Mouse (Mus musculus) heart, postnatal 0 days (tissue): Measurements from ENCODE around the gene Lman1l. TPM values are rescaled to one million over a fixed set of nuclear protein-coding genes. Genes with fewer than 3 reads are reported as not detected.

Experiments
- ATAC-seq: fragments of 200-750 bp; cut with Nextera tagmentation; 2 replicates; pipeline ENCODE4 v1.8.0; 2017; ENCODE audit warnings: low read depth, moderate number of reproducible peaks, moderate library complexity; ENCODE audit not compliant: insufficient read depth
- DNase-seq: peaks from one replicate; pipeline ENCODE4 v3.0.0-alpha.2; 2016; ENCODE audit warnings: low spot score
- H3K27ac ChIP-seq: fragments of 300-500 bp; sonication (generic); 2 replicates; pipeline ENCODE4 v1.5.1; 2014; ENCODE audit warnings: low read depth, mild to moderate bottlenecking
- H3K27me3 ChIP-seq: fragments of 300-500 bp; sonication (generic); 2 replicates; pipeline ENCODE4 v1.6.1; 2014; ENCODE audit warnings: low read length, mixed read lengths; ENCODE audit not compliant: control insufficient read depth, insufficient read depth
- H3K36me3 ChIP-seq: fragments of 300-500 bp; sonication (generic); replicated peaks from 2 replicates; pipeline ENCODE4 v1.6.1; 2014; ENCODE audit warnings: low read length, mixed read lengths; ENCODE audit not compliant: control insufficient read depth, insufficient read depth
- H3K4me1 ChIP-seq: fragments of 300-500 bp; sonication (generic); 2 replicates; pipeline ENCODE4 v1.6.1; 2014; ENCODE audit warnings: antibody characterized with exemption; ENCODE audit not compliant: control insufficient read depth, insufficient read depth
- H3K4me2 ChIP-seq: fragments of 300-500 bp; sonication (generic); 2 replicates; pipeline ENCODE4 v1.6.1; 2014; ENCODE audit warnings: low read depth, mild to moderate bottlenecking, low read length, moderate library complexity
- H3K4me3 ChIP-seq: fragments of 300-500 bp; sonication (generic); 2 replicates; pipeline ENCODE4 v1.5.1; 2014; ENCODE audit warnings: low read depth, low read length
- H3K9ac ChIP-seq: fragments of 300-500 bp; sonication (generic); replicated peaks from 2 replicates; pipeline ENCODE4 v1.6.1; 2014; ENCODE audit warnings: low read depth, low read length, mixed read lengths
- H3K9me3 ChIP-seq: fragments of 300-500 bp; sonication (generic); replicated peaks from 2 replicates; pipeline ENCODE4 v1.6.1; 2016; ENCODE audit warnings: low read length; ENCODE audit not compliant: control insufficient read depth
- CTCF ChIP-seq: IDR thresholded peaks from 2 replicates; pipeline ENCODE4 v1.5.1; 2016; ENCODE audit warnings: antibody characterized with exemption, control low read depth, low read depth
- EP300 ChIP-seq: IDR thresholded peaks from 2 replicates; pipeline ENCODE4 v1.6.1; 2016; ENCODE audit warnings: antibody characterized with exemption, low read depth
- WGBS: fragments of 180-500 bp; shearing (Covaris S2); extraction: QIAGEN DNeasy Blood & Tissue Kit; methylation state at CpG from one replicate; pipeline ENCODE4 v1.1.7; 2014; 5-methylcytosine and 5-hydroxymethylcytosine counted together
- polyA plus RNA-seq: library from polyadenylated mRNA; unstranded; fragments of >200 nt; fragmentation: Nextera tagmentation; extraction: Ambion mirVana; gene quantifications from 2 replicates; pipeline ENCODE4 v1.2.1, GENCODE M21; 2015
- total RNA-seq: library from RNA; depleted of rRNA; stranded (reverse); fragments of >200 nt; gene quantifications from 2 replicates; pipeline ENCODE4 v1.2.3, GENCODE M21; 2014; ENCODE audit warnings: low replicate concordance

Lman1l gene
- total and polyA plus RNA-seq, 2 experiments from 2014 or later, result 0.15 TPM; not detected in 1

DNA sequence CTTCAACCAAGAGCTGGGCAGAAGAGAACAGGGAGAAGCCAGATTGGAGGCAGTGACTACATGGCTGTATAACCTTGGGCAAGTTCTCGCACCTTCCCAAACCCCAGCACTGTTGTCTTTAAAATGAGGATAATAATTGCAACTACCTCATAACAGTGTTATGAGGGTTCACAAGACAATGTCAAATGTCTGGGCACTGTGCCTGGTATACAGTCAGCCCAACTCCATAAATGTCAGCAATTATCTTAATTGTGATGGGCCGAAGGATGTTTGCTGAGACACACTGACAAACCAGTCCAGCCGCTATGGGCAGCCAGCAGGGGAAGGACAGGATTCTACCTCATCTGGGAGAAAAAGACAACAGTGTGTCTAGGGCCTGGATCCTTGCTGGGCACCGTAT is 5.8 kb downstream of the Lman1l start:
- Histone ChIP-seq H3K4me2 (no peak overlapping the region), H3K27ac (0 out of 2 replicates have a peak overlapping the region, but pooled peaks have one; percentile 41), H3K9ac (no peak overlapping the region), H3K27me3 (no peaks in the 10 kb centered on the region), H3K36me3 (no peaks in the 10 kb centered on the region), H3K4me1 (0 out of 2 replicates have a peak, but pooled peaks cover 4% of the 10 kb centered on the region), H3K4me3 (no peak overlapping the region), H3K9me3 (no peaks in the 10 kb centered on the region)
- DNase-seq, result no peak
- 44% methylated on average over 4 of the region's 4 CpGs for WGBS
- ATAC-seq, result peak; percentile 24; the same call in 1 of the 2 replicates
- TF ChIP-seq EP300 (no peak), CTCF (no peak)

DNA sequence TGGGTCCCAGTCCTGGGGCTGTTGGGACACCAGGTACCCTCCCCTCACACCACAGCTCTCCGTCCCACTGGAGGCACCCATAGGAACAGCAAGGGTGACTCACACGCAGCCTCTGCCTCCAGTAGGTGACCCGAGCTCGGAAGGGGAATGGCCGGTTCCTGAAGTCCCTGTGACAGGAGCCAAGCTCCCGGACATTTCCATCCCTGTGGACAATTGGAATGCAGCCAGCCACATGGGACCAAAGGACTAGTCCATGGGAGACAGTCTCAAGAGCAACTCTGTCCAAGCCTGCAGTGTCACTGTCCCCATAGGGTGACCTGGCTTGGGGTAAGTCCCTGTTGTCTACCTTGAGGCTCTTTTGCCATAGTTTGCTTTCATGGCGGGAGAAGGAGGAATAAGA is 6.6 kb downstream of the Lman1l start:
- Histone ChIP-seq H3K36me3 (no peaks in the 10 kb centered on the region), H3K4me3 (no peak overlapping the region), H3K4me2 (no peak overlapping the region), H3K27me3 (no peaks in the 10 kb centered on the region), H3K4me1 (0 out of 2 replicates have a peak, but pooled peaks cover 4% of the 10 kb centered on the region), H3K9ac (no peak overlapping the region), H3K27ac (no peak overlapping the region), H3K9me3 (no peaks in the 10 kb centered on the region)
- ATAC-seq (no peak), DNase-seq (no peak)
- TF ChIP-seq CTCF (no peak), EP300 (no peak)
- WGBS, result 62% methylated on average over 7 of the region's 7 CpGs

GRCm38 (mm10) chr9:57612587-57612986 is 8.0 kb downstream of the Lman1l start:
- DNase-seq, result no peak
- no peak overlapping the region for H3K9ac ChIP-seq
- no peak overlapping the region for H3K27ac ChIP-seq
- no peak for TF ChIP-seq EP300
- TF ChIP-seq CTCF, result no peak
- ATAC-seq, result peak; percentile 55; the same call in 1 of the 2 replicates
- H3K27me3 ChIP-seq, result peaks cover 6% of the 10 kb centered on the region; the same call in 1 of the 2 replicates
- no peaks in the 10 kb centered on the region for H3K36me3 ChIP-seq
- H3K9me3 ChIP-seq, result no peaks in the 10 kb centered on the region
- H3K4me3 ChIP-seq, result no peak overlapping the region
- 0 out of 2 replicates have a peak, but pooled peaks cover 4% of the 10 kb centered on the region for H3K4me1 ChIP-seq
- 44% methylated on average over 7 of the region's 7 CpGs for WGBS
- no peak overlapping the region for H3K4me2 ChIP-seq

DNA sequence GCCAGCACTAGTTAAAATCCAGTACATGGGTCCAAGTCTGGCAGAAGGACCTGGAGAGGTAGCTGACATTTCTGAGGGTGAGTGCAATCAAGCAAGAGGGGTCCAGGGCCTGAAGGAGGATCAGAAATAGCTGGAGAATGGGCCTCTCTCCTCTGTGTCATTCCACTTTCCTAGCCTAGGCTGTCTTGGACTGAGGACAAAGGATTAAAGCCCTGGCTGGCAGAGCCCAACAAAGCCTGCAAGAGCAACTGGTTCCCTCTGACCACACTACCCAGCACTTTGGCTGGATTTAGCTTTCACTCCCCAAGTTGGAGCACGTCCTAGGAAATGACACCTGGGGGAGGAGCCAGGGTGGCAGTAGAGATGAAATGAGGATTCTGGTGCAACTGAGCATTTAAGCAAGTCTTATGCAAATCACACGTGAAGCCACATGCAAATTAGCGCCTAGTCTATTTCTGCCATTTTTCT is 10.2 kb downstream of the Lman1l start:
- Histone ChIP-seq H3K27ac (no peak overlapping the region), H3K36me3 (no peaks in the 10 kb centered on the region), H3K4me1 (0 out of 2 replicates have a peak, but pooled peaks cover 4% of the 10 kb centered on the region), H3K27me3 (peaks cover 24% of the 10 kb centered on the region), H3K9me3 (no peaks in the 10 kb centered on the region), H3K4me2 (no peak overlapping the region), H3K9ac (no peak overlapping the region), H3K4me3 (no peak overlapping the region)
- WGBS, result 49% methylated on average over 3 of the region's 3 CpGs
- no peak for TF ChIP-seq EP300
- ATAC-seq (no peak), DNase-seq (no peak)

DNA sequence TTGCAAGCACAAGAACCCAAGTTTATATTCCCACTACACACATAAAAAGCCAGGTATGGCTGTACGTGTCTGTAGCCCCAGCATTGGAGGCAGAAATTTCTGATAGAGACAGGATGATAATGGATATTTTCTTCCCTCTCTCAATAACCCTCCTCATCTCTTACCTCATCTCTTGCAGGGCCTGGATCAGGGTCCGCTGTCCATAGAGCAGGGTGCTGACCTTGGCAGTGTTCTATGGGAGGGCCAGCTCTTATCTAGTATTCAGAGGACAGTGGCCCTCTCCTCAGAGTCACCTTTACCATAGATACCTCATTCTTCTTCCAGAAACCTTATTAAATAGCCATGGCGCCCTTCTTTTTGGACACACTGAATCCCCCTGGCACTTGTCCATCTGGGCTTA is 10.8 kb downstream of the Lman1l start:
- WGBS, result 52% methylated on average over 3 of the region's 3 CpGs
- Histone ChIP-seq H3K4me1 (0 out of 2 replicates have a peak, but pooled peaks cover under 1% of the 10 kb centered on the region), H3K9ac (no peak overlapping the region), H3K9me3 (no peaks in the 10 kb centered on the region), H3K4me2 (no peak overlapping the region), H3K27ac (no peak overlapping the region), H3K27me3 (peaks cover 30% of the 10 kb centered on the region), H3K4me3 (no peak overlapping the region), H3K36me3 (no peaks in the 10 kb centered on the region)
- DNase-seq (no peak), ATAC-seq (no peak)
- no peak for TF ChIP-seq CTCF
- no peak for TF ChIP-seq EP300

GRCm38 (mm10) chr9:57606139-57606851 is 14.3 kb downstream of the Lman1l start, which contains the start of gene Cplx3:
TSS of gene Cplx3 (minus strand) at chr9:57606281.
- no peak within 1 kb of the TSS for H3K27ac ChIP-seq
- H3K9ac ChIP-seq, result no peak within 1 kb of the TSS
- no peak within 1 kb of the TSS for H3K4me2 ChIP-seq
- no peak within 1 kb of the TSS for H3K4me3 ChIP-seq
- 3% methylated on average over 24 of the region's 24 CpGs for WGBS
- H3K4me1 ChIP-seq, result peaks cover 4% of the 10 kb centered on the region
- no peaks in the 10 kb centered on the region for H3K9me3 ChIP-seq
- ATAC-seq (peak; percentile 83), DNase-seq (peak; percentile 65)
- H3K27me3 ChIP-seq, result peaks cover 32% of the 10 kb centered on the region
- H3K36me3 ChIP-seq, result no peaks in the 10 kb centered on the region
- TF ChIP-seq CTCF (no peak), EP300 (no peak)
